Mouse (Mus musculus) lung, adult 2 months (tissue): ENCODE data around the gene Slitrk1. TPM values are rescaled to one million over a fixed set of nuclear protein-coding genes. Genes with fewer than 3 reads are reported as not detected.

ENCODE experiments used
- DNase-seq: peaks from one replicate; pipeline ENCODE4 v3.0.0; 2022
- H3K4me1 ChIP-seq: fragments of 200-500 bp; 2 replicates; pipeline ENCODE4 v1.6.1; 2011; ENCODE audit warnings: low read length; ENCODE audit not compliant: control insufficient read depth, insufficient read depth
- H3K4me3 ChIP-seq: fragments of 200-500 bp; replicated peaks from 2 replicates; pipeline ENCODE3; 2011; ENCODE audit warnings: low read depth, mild to moderate bottlenecking, control low read depth, low read length; ENCODE audit errors: extremely low read depth
- CTCF ChIP-seq: fragments of 200-500 bp; IDR thresholded peaks from 2 replicates; pipeline ENCODE4 v1.5.1; 2011; ENCODE audit warnings: mild to moderate bottlenecking, low read length, control low read depth; ENCODE audit not compliant: insufficient read depth
- POLR2A ChIP-seq: fragments of 200-500 bp; IDR thresholded peaks from 2 replicates; pipeline ENCODE4 v1.6.1; 2011; ENCODE audit warnings: low read depth, mild to moderate bottlenecking, control low read depth, low read length, borderline replicate concordance; ENCODE audit errors: extremely low read depth
- WGBS: fragments of 180-500 bp; shearing (Covaris S2); methylation state at CpG from one replicate; pipeline ENCODE4 v1.1.7; 2018; 5-methylcytosine and 5-hydroxymethylcytosine counted together
- polyA plus RNA-seq: library from polyadenylated mRNA; depleted of rRNA; stranded (reverse); fragments of >200 nt; gene quantifications from 2 replicates; pipeline ENCODE4 v1.2.3, GENCODE M21; 2012; rRNA removed

Gene Slitrk1
- 0.02 TPM in 1 of 2 replicates, not detected in the other for polyA plus RNA-seq

- Histone ChIP-seq H3K4me1 (no peaks in the 10 kb centered on the region), H3K4me3 (no peak within 1 kb of the TSS)
- TF ChIP-seq CTCF (no peak), POLR2A (no peak)
- no peak for DNase-seq
- 1% methylated on average over 25 of the region's 25 CpGs for WGBS
These were observed at the start of gene Slitrk1 for GRCm38 (mm10) chr14:108913714-108914263. Gene Slitrk1, minus strand, starts transcription at chr14:108914158.

GRCm38 (mm10) chr14:108935777-108936176, 21.8 kb upstream of the Slitrk1 start:
- no peak overlapping the region for H3K4me3 ChIP-seq
- WGBS: 47% methylated on average over 1 of the region's 1 CpGs
- H3K4me1 ChIP-seq: no peaks in the 10 kb centered on the region
- DNase-seq: no peak
- TF ChIP-seq POLR2A (no peak), CTCF (no peak)

- Histone ChIP-seq H3K4me1 (no peaks in the 10 kb centered on the region), H3K4me3 (no peak overlapping the region)
- TF ChIP-seq CTCF (no peak), POLR2A (no peak)
- no peak for DNase-seq
- WGBS: 21% methylated on average over 16 of the region's 16 CpGs
These were observed 378 bp upstream of the Slitrk1 start for GRCm38 (mm10) chr14:108914336-108914735.

GRCm38 (mm10) chr14:108912876-108913490, 975 bp downstream of the Slitrk1 start:
- no peak for TF ChIP-seq CTCF
- TF ChIP-seq POLR2A: no peak
- Histone ChIP-seq H3K4me1 (no peaks in the 10 kb centered on the region), H3K4me3 (no peak overlapping the region)
- DNase-seq: no peak
- WGBS: 3% methylated on average over 21 of the region's 21 CpGs

GRCm38 (mm10) chr14:108912021-108912875, 1.7 kb downstream of the Slitrk1 start:
- DNase-seq: no peak
- TF ChIP-seq POLR2A (no peak), CTCF (no peak)
- no peaks in the 10 kb centered on the region for H3K4me1 ChIP-seq
- no peak overlapping the region for H3K4me3 ChIP-seq
- 4% methylated on average over 24 of the region's 24 CpGs for WGBS

GRCm38 (mm10) chr14:108911138-108911841, 2.7 kb downstream of the Slitrk1 start:
- no peak for TF ChIP-seq CTCF
- TF ChIP-seq POLR2A: no peak
- H3K4me3 ChIP-seq: no peak overlapping the region
- WGBS: 3% methylated on average over 24 of the region's 24 CpGs
- H3K4me1 ChIP-seq: no peaks in the 10 kb centered on the region
- DNase-seq: no peak

GRCm38 (mm10) chr14:108910449-108911137, 3.4 kb downstream of the Slitrk1 start:
- 5% methylated on average over 19 of the region's 19 CpGs for WGBS
- TF ChIP-seq CTCF: no peak
- TF ChIP-seq POLR2A: no peak
- DNase-seq: no peak
- Histone ChIP-seq H3K4me1 (no peaks in the 10 kb centered on the region), H3K4me3 (no peak overlapping the region)

GRCm38 (mm10) chr14:108909336-108909953, 4.5 kb downstream of the Slitrk1 start:
- 31% methylated on average over 6 of the region's 6 CpGs for WGBS
- Histone ChIP-seq H3K4me3 (no peak overlapping the region), H3K4me1 (no peaks in the 10 kb centered on the region)
- DNase-seq: no peak
- TF ChIP-seq POLR2A: no peak
- TF ChIP-seq CTCF: no peak

GRCm38 (mm10) chr14:108898601-108899000, 15.4 kb downstream of the Slitrk1 start:
- no peak for DNase-seq
- H3K4me3 ChIP-seq: no peak overlapping the region
- WGBS: 72% methylated on average over 7 of the region's 7 CpGs
- TF ChIP-seq CTCF (no peak), POLR2A (no peak)
- no peaks in the 10 kb centered on the region for H3K4me1 ChIP-seq
